Mouse (Mus musculus): ENCODE measurements around the gene Adra1b. TPM values are rescaled to one million over a fixed set of nuclear protein-coding genes. Genes with fewer than 3 reads are reported as not detected.

Gene Adra1b
- polyA plus RNA-seq, 1 experiment from 2014 or later: 12.1 TPM

GRCm38 (mm10) chr11:43817368-43817923 lies 83.6 kb downstream of the Adra1b start:
- Histone ChIP-seq H3K9me3 (replicated peaks; ENCODE audit: control insufficient read depth, low read length, poor library complexity, severe bottlenecking) (no peaks in the 10 kb centered on the region), H3K27me3 (ENCODE audit: control insufficient read depth, insufficient read depth, low read depth, low read length) (0 out of 2 replicates have a peak, but pooled peaks cover 2% of the 10 kb centered on the region), H3K4me2 (ENCODE audit: low read length) (no peak overlapping the region), H3K27ac (ENCODE audit: low read length) (no peak overlapping the region), H3K36me3 (ENCODE audit: control insufficient read depth, insufficient read depth, low read length) (no peaks in the 10 kb centered on the region), H3K4me1 (ENCODE audit: control insufficient read depth, insufficient read depth, low read length) (no peaks in the 10 kb centered on the region), H3K9ac (ENCODE audit: low read depth, low read length) (no peak overlapping the region), H3K4me3 (ENCODE audit: low read depth, low read length) (no peak overlapping the region)
- WGBS: 65% methylated on average over 9 of the region's 9 CpGs
- ATAC-seq: no peak

GRCm38 (mm10) chr11:43812535-43812934 lies 88.5 kb downstream of the Adra1b start:
- ATAC-seq: no peak
- Histone ChIP-seq H3K9ac (ENCODE audit: low read depth, low read length) (no peak overlapping the region), H3K4me3 (ENCODE audit: low read depth, low read length) (no peak overlapping the region), H3K27ac (ENCODE audit: low read length) (no peak overlapping the region), H3K27me3 (ENCODE audit: control insufficient read depth, insufficient read depth, low read depth, low read length) (0 out of 2 replicates have a peak, but pooled peaks cover 2% of the 10 kb centered on the region), H3K4me1 (ENCODE audit: control insufficient read depth, insufficient read depth, low read length) (no peaks in the 10 kb centered on the region), H3K9me3 (replicated peaks; ENCODE audit: control insufficient read depth, low read length, poor library complexity, severe bottlenecking) (no peaks in the 10 kb centered on the region), H3K4me2 (ENCODE audit: low read length) (no peak overlapping the region), H3K36me3 (ENCODE audit: control insufficient read depth, insufficient read depth, low read length) (no peaks in the 10 kb centered on the region)
- 48% methylated on average over 5 of the region's 5 CpGs for WGBS

- ATAC-seq: no peak
- Histone ChIP-seq H3K36me3 (ENCODE audit: control insufficient read depth, insufficient read depth, low read length) (no peaks in the 10 kb centered on the region), H3K4me2 (ENCODE audit: low read length) (no peak overlapping the region), H3K27ac (ENCODE audit: low read length) (no peak overlapping the region), H3K4me1 (ENCODE audit: control insufficient read depth, insufficient read depth, low read length) (no peaks in the 10 kb centered on the region), H3K4me3 (ENCODE audit: low read depth, low read length) (no peak overlapping the region), H3K27me3 (ENCODE audit: control insufficient read depth, insufficient read depth, low read depth, low read length) (no peaks in the 10 kb centered on the region), H3K9me3 (replicated peaks; ENCODE audit: control insufficient read depth, low read length, poor library complexity, severe bottlenecking) (no peaks in the 10 kb centered on the region), H3K9ac (ENCODE audit: low read depth, low read length) (no peak overlapping the region)
- 63% methylated on average over 5 of the region's 5 CpGs for WGBS
These were observed 93.3 kb downstream of the Adra1b start for GRCm38 (mm10) chr11:43807732-43808131.

- 64% methylated on average over 8 of the region's 8 CpGs for WGBS
- ATAC-seq: no peak
- no peak overlapping the region for H3K4me3 ChIP-seq (ENCODE audit: low read depth, low read length)
- no peaks in the 10 kb centered on the region for H3K4me1 ChIP-seq (ENCODE audit: control insufficient read depth, insufficient read depth, low read length)
- H3K36me3 ChIP-seq (ENCODE audit: control insufficient read depth, insufficient read depth, low read length): no peaks in the 10 kb centered on the region
- H3K9ac ChIP-seq (ENCODE audit: low read depth, low read length): no peak overlapping the region
- no peak overlapping the region for H3K27ac ChIP-seq (ENCODE audit: low read length)
- no peak overlapping the region for H3K4me2 ChIP-seq (ENCODE audit: low read length)
- no peaks in the 10 kb centered on the region for H3K27me3 ChIP-seq (ENCODE audit: control insufficient read depth, insufficient read depth, low read depth, low read length)
- no peaks in the 10 kb centered on the region for H3K9me3 ChIP-seq (replicated peaks; ENCODE audit: control insufficient read depth, low read length, poor library complexity, severe bottlenecking)
These were observed 105.0 kb downstream of the Adra1b start for GRCm38 (mm10) chr11:43795992-43796391.

GRCm38 (mm10) chr11:43790446-43790845 lies 110.6 kb downstream of the Adra1b start:
- Histone ChIP-seq H3K4me3 (ENCODE audit: low read depth, low read length) (no peak overlapping the region), H3K27ac (ENCODE audit: low read length) (no peak overlapping the region), H3K4me1 (ENCODE audit: control insufficient read depth, insufficient read depth, low read length) (no peaks in the 10 kb centered on the region), H3K9me3 (replicated peaks; ENCODE audit: control insufficient read depth, low read length, poor library complexity, severe bottlenecking) (no peaks in the 10 kb centered on the region), H3K27me3 (ENCODE audit: control insufficient read depth, insufficient read depth, low read depth, low read length) (no peaks in the 10 kb centered on the region), H3K9ac (ENCODE audit: low read depth, low read length) (no peak overlapping the region), H3K4me2 (ENCODE audit: low read length) (no peak overlapping the region), H3K36me3 (ENCODE audit: control insufficient read depth, insufficient read depth, low read length) (no peaks in the 10 kb centered on the region)
- ATAC-seq: no peak
- WGBS: 89% methylated on average over 6 of the region's 6 CpGs

GRCm38 (mm10) chr11:43783772-43784171 lies 117.2 kb downstream of the Adra1b start:
- H3K9me3 ChIP-seq (replicated peaks; ENCODE audit: control insufficient read depth, low read length, poor library complexity, severe bottlenecking): no peaks in the 10 kb centered on the region
- H3K4me3 ChIP-seq (ENCODE audit: low read depth, low read length): no peak overlapping the region
- H3K4me1 ChIP-seq (ENCODE audit: control insufficient read depth, insufficient read depth, low read length): no peaks in the 10 kb centered on the region
- ATAC-seq: peak; percentile 67; the same call in 1 of the 2 replicates
- no peak overlapping the region for H3K27ac ChIP-seq (ENCODE audit: low read length)
- no peaks in the 10 kb centered on the region for H3K27me3 ChIP-seq (ENCODE audit: control insufficient read depth, insufficient read depth, low read depth, low read length)
- 15% methylated on average over 2 of the region's 2 CpGs for WGBS
- no peaks in the 10 kb centered on the region for H3K36me3 ChIP-seq (ENCODE audit: control insufficient read depth, insufficient read depth, low read length)
- H3K4me2 ChIP-seq (ENCODE audit: low read length): no peak overlapping the region
- H3K9ac ChIP-seq (ENCODE audit: low read depth, low read length): no peak overlapping the region

- no peaks in the 10 kb centered on the region for H3K27me3 ChIP-seq (ENCODE audit: control insufficient read depth, insufficient read depth, low read depth, low read length)
- no peaks in the 10 kb centered on the region for H3K9me3 ChIP-seq (replicated peaks; ENCODE audit: control insufficient read depth, low read length, poor library complexity, severe bottlenecking)
- H3K36me3 ChIP-seq (ENCODE audit: control insufficient read depth, insufficient read depth, low read length): no peaks in the 10 kb centered on the region
- no peaks in the 10 kb centered on the region for H3K4me1 ChIP-seq (ENCODE audit: control insufficient read depth, insufficient read depth, low read length)
- H3K4me2 ChIP-seq (ENCODE audit: low read length): no peak overlapping the region
- no peak overlapping the region for H3K4me3 ChIP-seq (ENCODE audit: low read depth, low read length)
- H3K9ac ChIP-seq (ENCODE audit: low read depth, low read length): no peak overlapping the region
- WGBS: 72% methylated on average over 5 of the region's 5 CpGs
- no peak for ATAC-seq
- H3K27ac ChIP-seq (ENCODE audit: low read length): no peak overlapping the region
These were observed 117.9 kb downstream of the Adra1b start for GRCm38 (mm10) chr11:43783106-43783505.

GRCm38 (mm10) chr11:43779551-43779950 lies 121.5 kb downstream of the Adra1b start:
- no peak overlapping the region for H3K4me2 ChIP-seq (ENCODE audit: low read length)
- H3K4me1 ChIP-seq (ENCODE audit: control insufficient read depth, insufficient read depth, low read length): 0 out of 2 replicates have a peak, but pooled peaks cover 3% of the 10 kb centered on the region
- H3K4me3 ChIP-seq (ENCODE audit: low read depth, low read length): no peak overlapping the region
- H3K27me3 ChIP-seq (ENCODE audit: control insufficient read depth, insufficient read depth, low read depth, low read length): peaks cover 13% of the 10 kb centered on the region
- H3K27ac ChIP-seq (ENCODE audit: low read length): no peak overlapping the region
- H3K9ac ChIP-seq (ENCODE audit: low read depth, low read length): no peak overlapping the region
- no peaks in the 10 kb centered on the region for H3K9me3 ChIP-seq (replicated peaks; ENCODE audit: control insufficient read depth, low read length, poor library complexity, severe bottlenecking)
- no peak for ATAC-seq
- WGBS: 78% methylated on average over 5 of the region's 5 CpGs
- no peaks in the 10 kb centered on the region for H3K36me3 ChIP-seq (ENCODE audit: control insufficient read depth, insufficient read depth, low read length)

GRCm38 (mm10) chr11:43776324-43776694 lies 124.7 kb downstream of the Adra1b start:
- no peak for ATAC-seq
- Histone ChIP-seq H3K9me3 (replicated peaks; ENCODE audit: control insufficient read depth, low read length, poor library complexity, severe bottlenecking) (no peaks in the 10 kb centered on the region), H3K4me3 (ENCODE audit: low read depth, low read length) (peak overlapping the region; percentile 39), H3K36me3 (ENCODE audit: control insufficient read depth, insufficient read depth, low read length) (no peaks in the 10 kb centered on the region), H3K9ac (ENCODE audit: low read depth, low read length) (peak overlapping the region; percentile 42; the same call in 1 of the 2 replicates), H3K27me3 (ENCODE audit: control insufficient read depth, insufficient read depth, low read depth, low read length) (peaks cover 13% of the 10 kb centered on the region), H3K4me1 (ENCODE audit: control insufficient read depth, insufficient read depth, low read length) (0 out of 2 replicates have a peak, but pooled peaks cover 3% of the 10 kb centered on the region), H3K27ac (ENCODE audit: low read length) (no peak overlapping the region), H3K4me2 (ENCODE audit: low read length) (peak overlapping the region; percentile 64)
- WGBS: 21% methylated on average over 8 of the region's 8 CpGs

Data from midbrain, embryonic 16.5 days (tissue).